Mouse (Mus musculus) heart, embryonic 10.5 days (tissue): ENCODE measurements around the gene Syvn1. TPM values are rescaled to one million over a fixed set of nuclear protein-coding genes. Genes with fewer than 3 reads are reported as not detected.

Experiments used
- DNase-seq: peaks from one replicate; pipeline ENCODE4 v3.0.0-alpha.2; 2017; ENCODE audit warnings: low spot score
- H3K27ac ChIP-seq: fragments of 300-500 bp; sonication (generic); 2 replicates; pipeline ENCODE4 v1.5.1; 2016; ENCODE audit warnings: mild to moderate bottlenecking
- H3K27me3 ChIP-seq: fragments of 300-500 bp; sonication (generic); 2 replicates; pipeline ENCODE4 v1.6.1; 2016; ENCODE audit warnings: mild to moderate bottlenecking; ENCODE audit not compliant: poor library complexity, insufficient read depth, severe bottlenecking
- H3K36me3 ChIP-seq: fragments of 300-500 bp; sonication (generic); 2 replicates; pipeline ENCODE4 v1.6.1; 2016; ENCODE audit warnings: mild to moderate bottlenecking, moderate library complexity
- H3K4me1 ChIP-seq: fragments of 300-500 bp; sonication (generic); 2 replicates; pipeline ENCODE4 v1.6.1; 2016; ENCODE audit warnings: mild to moderate bottlenecking
- H3K4me3 ChIP-seq: fragments of 300-500 bp; sonication (generic); 2 replicates; pipeline ENCODE4 v1.5.1; 2016; ENCODE audit warnings: mild to moderate bottlenecking, moderate library complexity
- H3K9me3 ChIP-seq: fragments of 300-500 bp; sonication (generic); 2 replicates; pipeline ENCODE4 v1.6.1; 2016; ENCODE audit warnings: mild to moderate bottlenecking, moderate library complexity
- WGBS: fragments of 180-500 bp; shearing (Covaris S2); methylation state at CpG from one replicate; pipeline ENCODE4 v1.1.7; 2016; 5-methylcytosine and 5-hydroxymethylcytosine counted together
- microRNA-seq: library from miRNA; unstranded; fragments of <30 nt; microRNA quantifications from one replicate; pipeline ENCODE4, GENCODE M21; 2017
- polyA plus RNA-seq: library from polyadenylated mRNA; unstranded; fragments of >200 nt; fragmentation: Nextera tagmentation; extraction: Ambion mirVana; gene quantifications from 2 replicates; pipeline ENCODE4 v1.2.1, GENCODE M21; 2016

Gene Syvn1
- polyA plus RNA-seq, 1 experiment from 2014 or later: 31.0 TPM

DNA sequence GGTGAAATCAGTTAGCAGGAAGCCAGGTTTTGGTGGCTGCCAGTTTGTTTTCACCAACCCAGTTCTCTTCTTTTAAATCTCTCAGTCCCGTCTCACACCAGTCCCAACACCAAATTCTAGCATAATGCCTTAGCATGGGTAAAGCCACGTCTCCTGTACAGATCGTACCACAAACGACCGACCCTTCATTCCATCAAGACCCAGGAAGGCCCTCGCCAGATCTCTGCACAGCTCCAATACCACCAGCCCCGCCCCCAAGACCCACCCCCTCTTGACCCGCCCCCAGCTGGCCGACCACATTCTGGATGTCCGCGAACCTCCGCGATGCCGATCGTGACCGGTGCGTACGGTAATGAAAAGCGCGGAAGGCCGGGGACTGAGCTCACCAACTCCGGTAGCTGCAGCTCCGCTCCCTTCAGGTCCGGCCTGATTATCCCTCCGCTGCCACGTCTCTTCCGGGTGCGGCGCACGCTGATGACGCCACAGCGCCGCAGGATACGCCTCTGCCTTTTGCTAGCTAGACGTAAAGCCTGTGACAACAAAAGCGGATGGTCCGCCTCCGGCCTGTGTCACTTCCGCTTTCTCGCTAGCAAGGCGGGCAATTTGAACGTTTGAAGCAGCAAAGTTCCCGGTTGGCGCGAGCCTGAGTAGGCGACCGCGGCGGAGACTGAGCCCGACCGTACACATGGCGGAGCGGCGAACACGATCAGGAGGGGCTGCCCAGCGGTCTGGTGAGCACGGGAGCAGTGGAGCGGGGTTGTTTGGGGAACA is 38.3 kb downstream of the Syvn1 start, which contains the start of the genes Zfpl1 and Cdca5:
Gene Zfpl1 (minus strand): TSS at position 479 of the 771 bp plus-strand sequence.
Gene Cdca5 (plus strand): TSS at position 506 of the 771 bp plus-strand sequence.
- DNase-seq: peak; percentile 98
- Histone ChIP-seq H3K4me3 (peak within 1 kb of the TSS; percentile 81), H3K36me3 (peaks cover 64% of the 10 kb centered on the region), H3K27me3 (no peaks in the 10 kb centered on the region), H3K9me3 (no peaks in the 10 kb centered on the region), H3K4me1 (peaks cover 16% of the 10 kb centered on the region), H3K27ac (peak within 1 kb of the TSS; percentile 87)
- under 1% methylated on average over 58 of the region's 58 CpGs for WGBS

- peaks cover 64% of the 10 kb centered on the region for H3K36me3 ChIP-seq
Measured at GRCm38 (mm10) chr19:6085417-6085879, 39.1 kb downstream of the Syvn1 start.

GRCm38 (mm10) chr19:6088841-6089240 is 42.5 kb downstream of the Syvn1 start:
- 96% methylated on average over 13 of the region's 13 CpGs for WGBS
- no peak for DNase-seq
- Histone ChIP-seq H3K9me3 (no peaks in the 10 kb centered on the region), H3K27me3 (no peaks in the 10 kb centered on the region), H3K27ac (no peak overlapping the region), H3K4me3 (no peak overlapping the region), H3K4me1 (peaks cover 10% of the 10 kb centered on the region), H3K36me3 (peaks cover 64% of the 10 kb centered on the region)

More at GRCm38 (mm10) chr19:6085417-6085879, 39.1 kb downstream of the Syvn1 start:
- Histone ChIP-seq H3K9me3 (no peaks in the 10 kb centered on the region), H3K27ac (peak overlapping the region; percentile 87), H3K4me3 (peak overlapping the region; percentile 81), H3K27me3 (no peaks in the 10 kb centered on the region), H3K4me1 (peaks cover 16% of the 10 kb centered on the region)
- DNase-seq: peak; percentile 92
- under 1% methylated on average over 17 of the region's 17 CpGs for WGBS

GRCm38 (mm10) chr19:6094119-6094518 is 47.7 kb downstream of the Syvn1 start, which contains the start of gene AC131692.1:
Gene AC131692.1, plus strand, starts transcription at chr19:6094419.
- 81% methylated on average over 7 of the region's 7 CpGs for WGBS
- Histone ChIP-seq H3K9me3 (no peaks in the 10 kb centered on the region), H3K4me3 (no peak within 1 kb of the TSS), H3K36me3 (peaks cover 66% of the 10 kb centered on the region), H3K27ac (no peak within 1 kb of the TSS), H3K27me3 (no peaks in the 10 kb centered on the region), H3K4me1 (no peaks in the 10 kb centered on the region)
- DNase-seq: no peak

DNA sequence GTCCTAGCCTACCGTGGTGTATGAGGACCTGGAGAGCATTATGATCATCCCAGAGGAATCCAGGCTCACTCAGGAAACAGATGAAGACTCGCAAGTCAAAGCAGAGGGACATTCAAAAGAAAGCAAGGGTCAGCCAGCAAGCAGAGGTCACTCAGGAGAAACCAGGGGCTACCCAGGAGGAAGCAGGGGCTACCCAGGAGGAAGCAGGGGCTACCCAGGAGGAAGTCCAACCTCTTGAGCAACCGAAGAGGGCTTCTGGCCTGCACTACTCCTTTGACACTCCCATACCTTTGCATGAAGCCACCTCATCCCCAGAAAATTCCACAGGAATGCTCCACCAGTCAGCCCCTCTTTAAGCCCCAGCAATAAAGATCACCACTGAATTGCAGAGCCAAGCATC is 51.5 kb downstream of the Syvn1 start:
- Histone ChIP-seq H3K9me3 (no peaks in the 10 kb centered on the region), H3K4me1 (no peaks in the 10 kb centered on the region), H3K27me3 (no peaks in the 10 kb centered on the region), H3K4me3 (no peak overlapping the region), H3K36me3 (peaks cover 41% of the 10 kb centered on the region), H3K27ac (no peak overlapping the region)
- 89% methylated on average over 3 of the region's 3 CpGs for WGBS
- no peak for DNase-seq

GRCm38 (mm10) chr19:6101186-6101585 is 54.8 kb downstream of the Syvn1 start:
- no peak overlapping the region for H3K4me3 ChIP-seq
- peaks cover 19% of the 10 kb centered on the region for H3K36me3 ChIP-seq
- 70% methylated on average over 6 of the region's 6 CpGs for WGBS
- H3K27me3 ChIP-seq: no peaks in the 10 kb centered on the region
- peaks cover 12% of the 10 kb centered on the region for H3K4me1 ChIP-seq
- DNase-seq: no peak
- no peaks in the 10 kb centered on the region for H3K9me3 ChIP-seq
- H3K27ac ChIP-seq: no peak overlapping the region

- peaks cover 19% of the 10 kb centered on the region for H3K36me3 ChIP-seq
- WGBS: 66% methylated on average over 6 of the region's 6 CpGs
- H3K4me1 ChIP-seq: peaks cover 17% of the 10 kb centered on the region
- H3K4me3 ChIP-seq: no peak overlapping the region
- no peak for DNase-seq
- H3K27me3 ChIP-seq: no peaks in the 10 kb centered on the region
- no peak overlapping the region for H3K27ac ChIP-seq
- H3K9me3 ChIP-seq: no peaks in the 10 kb centered on the region
Measured at GRCm38 (mm10) chr19:6102169-6102853, 55.9 kb downstream of the Syvn1 start.

Small RNA genes lying within 50 kb of the gene (microRNA-seq; reads per million reads assigned to microRNA genes)
- 1.5 reads per million for gene Mir6988

Other genes with a start within 250 kb of the Syvn1 start
- gene Frmd8, start 171.3 kb upstream of the Syvn1 start, polyA plus RNA-seq: 40.6 and 46.3 TPM in 2 replicates
- gene Slc25a45, start 168.8 kb upstream of the Syvn1 start, polyA plus RNA-seq: 2.1 and 2.5 TPM in 2 replicates
- 2.4 and 2.9 TPM in 2 replicates for gene Tigd3, start 152.4 kb upstream of the Syvn1 start, polyA plus RNA-seq
- gene Dpf2, start 133.6 kb upstream of the Syvn1 start, polyA plus RNA-seq: 134 and 150 TPM in 2 replicates
- gene Cdc42ep2, start 121.8 kb upstream of the Syvn1 start, polyA plus RNA-seq: 5.9 and 7.4 TPM in 2 replicates
- 70.0 and 80.7 TPM in 2 replicates for gene Pola2, start 82.4 kb upstream of the Syvn1 start, polyA plus RNA-seq
- not detected in 2 replicates for gene Slc22a20, start 60.4 kb upstream of the Syvn1 start, polyA plus RNA-seq
- 7.3 and 7.4 TPM in 2 replicates for gene Capn1, start 30.7 kb upstream of the Syvn1 start, polyA plus RNA-seq
- gene Mrpl49, start 11.2 kb downstream of the Syvn1 start, polyA plus RNA-seq: 71.4 and 85.0 TPM in 2 replicates
- gene Fau, start 11.3 kb downstream of the Syvn1 start, polyA plus RNA-seq: 570 and 662 TPM in 2 replicates
- 26.9 and 33.4 TPM in 2 replicates for gene Znhit2, start 14.6 kb downstream of the Syvn1 start, polyA plus RNA-seq
- gene Tm7sf2, start 21.8 kb downstream of the Syvn1 start, polyA plus RNA-seq: 13.7 and 18.8 TPM in 2 replicates
- 57.3 and 60.5 TPM in 2 replicates for gene Vps51, start 30.7 kb downstream of the Syvn1 start, polyA plus RNA-seq
- gene Tmem262, start 33.5 kb downstream of the Syvn1 start, polyA plus RNA-seq: not detected in 2 replicates
- gene Gm28374, start 35.7 kb downstream of the Syvn1 start, polyA plus RNA-seq: 1.1 and 1.5 TPM in 2 replicates
- 63.4 and 71.3 TPM in 2 replicates for gene Zfpl1, start 38.4 kb downstream of the Syvn1 start, polyA plus RNA-seq
- gene Cdca5, start 38.4 kb downstream of the Syvn1 start, polyA plus RNA-seq: 38.9 and 43.5 TPM in 2 replicates
- 0.26 and 0.39 TPM in 2 replicates for gene AC131692.1, start 47.8 kb downstream of the Syvn1 start, polyA plus RNA-seq
- 0.52 and 0.59 TPM in 2 replicates for gene Naaladl1, start 59.2 kb downstream of the Syvn1 start, polyA plus RNA-seq
- gene Sac3d1, start 72.1 kb downstream of the Syvn1 start, polyA plus RNA-seq: 42.3 and 57.9 TPM in 2 replicates
- gene Snx15, start 81.7 kb downstream of the Syvn1 start, polyA plus RNA-seq: 22.4 and 25.8 TPM in 2 replicates
- gene Batf2, start 94.4 kb downstream of the Syvn1 start, polyA plus RNA-seq: not detected in 2 replicates
- gene Arl2, start 95.0 kb downstream of the Syvn1 start, polyA plus RNA-seq: 91.2 and 105 TPM in 2 replicates
- not detected in 2 replicates for gene Majin, start 137.8 kb downstream of the Syvn1 start, polyA plus RNA-seq
- 0.24 TPM in 1 of 2 replicates, not detected in the other for gene Gpha2, start 179.8 kb downstream of the Syvn1 start, polyA plus RNA-seq
- gene Ppp2r5b, start 189.3 kb downstream of the Syvn1 start, polyA plus RNA-seq: 21.2 and 25.7 TPM in 2 replicates
- gene Atg2a, start 195.1 kb downstream of the Syvn1 start, polyA plus RNA-seq: 10.8 and 11.6 TPM in 2 replicates
- 89.6 and 101 TPM in 2 replicates for gene Ehd1, start 230.1 kb downstream of the Syvn1 start, polyA plus RNA-seq